Mouse (Mus musculus) liver, embryonic 14.5 days (tissue): ENCODE data around the gene Ssbp3. TPM values are rescaled to one million over a fixed set of nuclear protein-coding genes. Genes with fewer than 3 reads are reported as not detected.

Source experiments
- ATAC-seq: fragments of 200-750 bp; cut with Nextera tagmentation; 2 replicates; pipeline ENCODE4 v1.8.0; 2017; ENCODE audit warnings: moderate number of reproducible peaks, mild to moderate bottlenecking, moderate library complexity; ENCODE audit not compliant: insufficient read depth
- DNase-seq, 3 experiments: peaks; one replicate each; pipeline ENCODE4 v3.0.0-alpha.2; 2012 to 2013; ENCODE audit warnings: low read depth in 3 of 3, low spot score in 3 of 3
- H3K27ac ChIP-seq: fragments of 300-500 bp; sonication (generic); 2 replicates; pipeline ENCODE4 v1.5.1; 2014; ENCODE audit warnings: moderate library complexity, mild to moderate bottlenecking, control low read depth, inconsistent platforms
- H3K27me3 ChIP-seq: fragments of 300-500 bp; sonication (generic); 2 replicates; pipeline ENCODE4 v1.6.1; 2014; ENCODE audit warnings: mild to moderate bottlenecking, low read length, moderate library complexity; ENCODE audit not compliant: control insufficient read depth, insufficient read depth
- H3K36me3 ChIP-seq: fragments of 300-500 bp; sonication (generic); replicated peaks from 2 replicates; pipeline ENCODE4 v1.6.1; 2014; ENCODE audit warnings: low read depth; ENCODE audit not compliant: control insufficient read depth, insufficient read depth
- H3K4me1 ChIP-seq, 2 experiments: fragments of 200-500 bp in 1 of 2; fragments of 300-500 bp in 1 of 2; sonication (generic) in 1 of 2; replicated peaks; 2 replicates each; pipeline ENCODE4 v1.6.1; 2012 to 2014; ENCODE audit warnings: antibody characterized with exemption in 1 of 2, inconsistent platforms in 1 of 2, low read length in 1 of 2; ENCODE audit not compliant: control insufficient read depth in 2 of 2, insufficient read depth in 2 of 2
- H3K4me2 ChIP-seq: fragments of 300-500 bp; sonication (generic); 2 replicates; pipeline ENCODE4 v1.6.1; 2014; ENCODE audit warnings: low read depth, mild to moderate bottlenecking, control low read depth, moderate library complexity
- H3K4me3 ChIP-seq, 2 experiments: fragments of 200-500 bp in 1 of 2; fragments of 300-500 bp in 1 of 2; sonication (generic) in 1 of 2; 2 replicates each; pipeline ENCODE4 v1.5.1; 2012 to 2014; ENCODE audit warnings: low read depth in 2 of 2, low read length in 2 of 2, mild to moderate bottlenecking in 2 of 2, control low read depth in 1 of 2, inconsistent platforms in 1 of 2, moderate library complexity in 1 of 2; ENCODE audit not compliant: insufficient read depth in 1 of 2
- H3K9ac ChIP-seq: fragments of 300-500 bp; sonication (generic); replicated peaks from 2 replicates; pipeline ENCODE4 v1.6.1; 2014; ENCODE audit warnings: mild to moderate bottlenecking, control low read depth, moderate library complexity
- H3K9me3 ChIP-seq: fragments of 300-500 bp; sonication (generic); 2 replicates; pipeline ENCODE4 v1.6.1; 2016; ENCODE audit warnings: low read length, mixed read lengths; ENCODE audit not compliant: control insufficient read depth
- CTCF ChIP-seq: IDR thresholded peaks from 2 replicates; pipeline ENCODE4 v1.5.1; 2016; ENCODE audit warnings: antibody characterized with exemption, low read depth, control low read depth
- EP300 ChIP-seq: IDR thresholded peaks from 2 replicates; pipeline ENCODE4 v1.6.1; 2016; ENCODE audit warnings: antibody characterized with exemption, low read depth
- WGBS: fragments of 180-500 bp; shearing (Covaris S2); extraction: QIAGEN DNeasy Blood & Tissue Kit; methylation state at CpG from one replicate; pipeline ENCODE4 v1.1.7; 2014; ENCODE audit not compliant: insufficient replicate concordance; 5-methylcytosine and 5-hydroxymethylcytosine counted together
- polyA plus RNA-seq, 2 experiments: library from polyadenylated mRNA; depleted of rRNA in 1 of 2; stranded (reverse) in 1 of 2; unstranded in 1 of 2; fragments of >200 nt; fragmentation: Nextera tagmentation in 1 of 2; extraction: Ambion mirVana in 1 of 2; gene quantifications; 2 replicates each; pipeline versions ENCODE4 v1.2.1 to v1.2.3; 2012 to 2014

Ssbp3 gene
- polyA plus RNA-seq, 2 experiments, result 33.0 to 52.1 TPM

- H3K4me2 ChIP-seq, result peak overlapping the region; percentile 76
- peaks cover 16% of the 10 kb centered on the region for H3K36me3 ChIP-seq
- H3K27ac ChIP-seq, result peak overlapping the region; percentile 98
- peak overlapping the region; percentile 92 for H3K9ac ChIP-seq
- ATAC-seq (no peak), DNase-seq (no peak)
- no peaks in the 10 kb centered on the region for H3K9me3 ChIP-seq
- H3K4me3 ChIP-seq, result peak overlapping the region; percentile 74 to 100; a peak in 3 of 4 replicates
- H3K27me3 ChIP-seq, result no peaks in the 10 kb centered on the region
- peaks cover 42 to 43% of the 10 kb centered on the region in 2 experiments for H3K4me1 ChIP-seq
- WGBS, result 1% methylated on average over 6 of the region's 6 CpGs
- TF ChIP-seq CTCF (no peak), EP300 (no peak)
Observed at GRCm38 (mm10) chr4:106909797-106910196, 704 bp upstream of the Ssbp3 start.

DNA sequence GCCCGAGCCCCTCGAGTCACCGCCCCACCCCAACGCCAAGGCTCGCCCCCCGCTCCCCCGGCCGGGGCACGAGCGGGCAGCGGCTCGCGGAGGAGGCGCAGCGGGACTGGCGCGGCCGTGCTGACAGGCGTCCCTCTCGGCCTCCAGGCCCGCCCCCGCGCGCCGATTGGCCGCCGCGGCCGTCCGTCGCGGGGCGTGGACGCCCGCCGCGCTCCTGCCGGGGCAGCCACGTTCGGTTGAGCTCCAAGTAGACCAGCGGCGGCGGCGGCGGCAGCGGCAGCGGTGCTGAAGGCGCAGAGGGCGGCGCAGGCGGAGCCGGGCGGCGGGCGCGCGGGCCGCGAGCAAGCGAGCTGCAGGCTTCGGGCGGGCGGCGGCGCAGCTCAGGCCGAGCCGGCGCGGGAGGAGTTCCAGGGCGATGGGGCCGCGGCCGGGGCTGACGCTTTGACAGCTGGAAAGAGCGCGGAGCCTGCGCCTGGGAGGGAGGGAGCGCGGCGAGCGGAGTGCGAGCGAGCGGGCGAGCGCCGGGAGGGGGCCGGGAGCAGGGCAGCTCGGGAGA lies 823 bp downstream of the Ssbp3 start:
- DNase-seq (peak; percentile 84 to 85 (median 85)), ATAC-seq (peak; percentile 84)
- Histone ChIP-seq H3K36me3 (peaks cover 31% of the 10 kb centered on the region), H3K4me2 (peak overlapping the region; percentile 76), H3K9me3 (no peaks in the 10 kb centered on the region), H3K27me3 (no peaks in the 10 kb centered on the region), H3K4me1 (peaks cover 42 to 44% of the 10 kb centered on the region in 2 experiments), H3K9ac (peak overlapping the region; percentile 99), H3K4me3 (peak overlapping the region; percentile 86 to 100), H3K27ac (peak overlapping the region; percentile 98)
- TF ChIP-seq EP300 (no peak), CTCF (no peak)
- WGBS, result under 1% methylated on average over 87 of the region's 89 CpGs

- Histone ChIP-seq H3K27me3 (no peaks in the 10 kb centered on the region), H3K4me1 (peaks cover 39 to 44% of the 10 kb centered on the region in 2 experiments), H3K9ac (peak overlapping the region; percentile 99), H3K4me2 (peak overlapping the region; percentile 76), H3K27ac (peak overlapping the region; percentile 83), H3K36me3 (peaks cover 38% of the 10 kb centered on the region), H3K9me3 (no peaks in the 10 kb centered on the region), H3K4me3 (peak overlapping the region; percentile 86 to 100)
- DNase-seq, result no peak
- 0 out of 2 replicates have a peak, but pooled peaks have one; percentile 3 for ATAC-seq
- TF ChIP-seq CTCF (0 out of 2 replicates have a peak, but pooled peaks have one; percentile 14), EP300 (no peak)
- under 1% methylated on average over 54 of the region's 73 CpGs for WGBS
Observed at GRCm38 (mm10) chr4:106911951-106912688, 1.6 kb downstream of the Ssbp3 start.

DNA sequence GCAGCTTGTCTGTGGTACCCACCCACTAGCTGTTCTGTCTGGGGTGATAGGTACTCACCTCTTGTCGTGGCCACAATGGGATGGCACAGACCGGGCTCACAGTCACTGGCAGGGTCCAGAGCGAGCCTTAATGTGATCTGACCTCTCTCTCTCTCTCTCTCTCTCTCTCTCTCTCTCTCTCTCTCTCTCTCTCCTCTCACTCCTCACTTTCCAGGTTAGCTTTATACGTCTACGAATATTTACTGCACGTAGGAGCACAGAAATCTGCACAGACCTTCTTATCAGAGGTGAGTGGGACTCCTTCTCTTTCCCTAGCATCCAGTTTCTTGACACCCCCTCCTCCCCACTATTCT lies 2.2 kb downstream of the Ssbp3 start:
- Histone ChIP-seq H3K4me1 (peaks cover 34 to 39% of the 10 kb centered on the region in 2 experiments), H3K9me3 (no peaks in the 10 kb centered on the region), H3K4me3 (peak overlapping the region; percentile 86 to 100), H3K36me3 (peaks cover 44% of the 10 kb centered on the region), H3K9ac (peak overlapping the region; percentile 99), H3K27me3 (no peaks in the 10 kb centered on the region), H3K4me2 (peak overlapping the region; percentile 76), H3K27ac (peak overlapping the region; percentile 83; the same call in 1 of the 2 replicates)
- no peak for DNase-seq
- no peak for ATAC-seq
- WGBS, result 12% methylated on average over 6 of the region's 6 CpGs
- TF ChIP-seq EP300 (no peak), CTCF (no peak)

- TF ChIP-seq EP300 (no peak), CTCF (no peak)
- ATAC-seq, result no peak
- peak overlapping the region; percentile 86 to 100 for H3K4me3 ChIP-seq
- 63% methylated on average over 9 of the region's 9 CpGs for WGBS
- peak overlapping the region; percentile 76 for H3K4me2 ChIP-seq
- no peaks in the 10 kb centered on the region for H3K27me3 ChIP-seq
- peaks cover 48% of the 10 kb centered on the region for H3K36me3 ChIP-seq
- peaks cover 26 to 30% of the 10 kb centered on the region in 2 experiments for H3K4me1 ChIP-seq
- peak overlapping the region; percentile 31 for H3K9ac ChIP-seq
- DNase-seq, result no peak
- H3K9me3 ChIP-seq, result no peaks in the 10 kb centered on the region
- H3K27ac ChIP-seq, result no peak overlapping the region; the same call in 1 of the 2 replicates
Observed at GRCm38 (mm10) chr4:106913411-106914049, 3.0 kb downstream of the Ssbp3 start.
